Mouse (Mus musculus): Measurements from ENCODE around the gene Opcml. TPM values are rescaled to one million over a fixed set of nuclear protein-coding genes. Genes with fewer than 3 reads are reported as not detected.

Gene Opcml
- polyA plus RNA-seq (2012; rRNA removed), result 0.02 TPM in 2 replicates

- DNase-seq (ENCODE audit: low read depth in 1 of 2, low spot score in 2 of 2), result no peak
- H3K27me3 ChIP-seq (ENCODE audit: control insufficient read depth, insufficient read depth, low read length), result no peaks in the 10 kb centered on the region
- no peak within 1 kb of the TSS for H3K27ac ChIP-seq (ENCODE audit: insufficient read depth, low read length)
- H3K4me3 ChIP-seq (ENCODE audit: extremely low read depth, insufficient read depth, insufficient read length), result no peak within 1 kb of the TSS
- H3K4me1 ChIP-seq (ENCODE audit: control insufficient read depth, insufficient read depth, insufficient read length), result no peaks in the 10 kb centered on the region
- no peaks in the 10 kb centered on the region for H3K36me3 ChIP-seq (ENCODE audit: control insufficient read depth, insufficient read depth, low read length)
- TF ChIP-seq CTCF (IDR thresholded peaks at IDR 0.05; ENCODE audit: extremely low read depth, insufficient read depth, insufficient read length, insufficient replicate concordance), result no peak
- TF ChIP-seq POLR2A (IDR thresholded peaks at IDR 0.05; ENCODE audit: low read depth, low read length), result no peak
- WGBS, result 6% methylated on average over 28 of the region's 28 CpGs
These were observed at the start of gene Opcml for GRCm38 (mm10) chr9:27790725-27791638. Opcml (plus strand) TSS chr9:27790775.

GRCm38 (mm10) chr9:27758709-27759108 lies 31.9 kb upstream of the Opcml start:
- no peak overlapping the region for H3K4me3 ChIP-seq (ENCODE audit: extremely low read depth, insufficient read depth, insufficient read length)
- 66% methylated on average over 1 of the region's 1 CpGs for WGBS
- no peaks in the 10 kb centered on the region for H3K36me3 ChIP-seq (ENCODE audit: control insufficient read depth, insufficient read depth, low read length)
- no peak overlapping the region for H3K27ac ChIP-seq (ENCODE audit: insufficient read depth, low read length)
- H3K4me1 ChIP-seq (ENCODE audit: control insufficient read depth, insufficient read depth, insufficient read length), result no peaks in the 10 kb centered on the region
- no peaks in the 10 kb centered on the region for H3K27me3 ChIP-seq (ENCODE audit: control insufficient read depth, insufficient read depth, low read length)
- DNase-seq (ENCODE audit: low read depth in 1 of 2, low spot score in 2 of 2), result no peak
- TF ChIP-seq POLR2A (IDR thresholded peaks at IDR 0.05; ENCODE audit: low read depth, low read length), result no peak
- TF ChIP-seq CTCF (IDR thresholded peaks at IDR 0.05; ENCODE audit: extremely low read depth, insufficient read depth, insufficient read length, insufficient replicate concordance), result no peak

DNA sequence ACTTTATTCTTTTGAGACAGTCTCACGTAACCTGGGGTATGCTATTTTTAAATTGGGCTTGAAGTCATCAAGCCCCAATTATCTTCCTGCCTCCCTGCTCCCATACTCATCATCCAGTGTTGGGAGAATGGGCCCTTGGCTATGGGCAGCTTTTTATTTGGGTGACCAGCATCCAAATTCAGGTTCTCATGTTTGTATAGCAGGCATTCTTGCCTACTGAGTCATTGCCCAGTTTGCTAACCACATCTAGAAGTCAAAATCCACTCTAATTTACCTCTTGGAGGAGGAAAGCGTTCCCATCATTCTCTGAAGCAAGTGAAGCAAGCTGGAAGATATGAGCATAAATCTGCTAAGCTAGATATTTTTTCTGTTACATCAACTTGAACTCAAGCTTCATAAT lies 29.4 kb upstream of the Opcml start:
- Histone ChIP-seq H3K27ac (ENCODE audit: insufficient read depth, low read length) (no peak overlapping the region), H3K4me1 (ENCODE audit: control insufficient read depth, insufficient read depth, insufficient read length) (no peaks in the 10 kb centered on the region), H3K36me3 (ENCODE audit: control insufficient read depth, insufficient read depth, low read length) (no peaks in the 10 kb centered on the region), H3K27me3 (ENCODE audit: control insufficient read depth, insufficient read depth, low read length) (no peaks in the 10 kb centered on the region), H3K4me3 (ENCODE audit: extremely low read depth, insufficient read depth, insufficient read length) (no peak overlapping the region)
- DNase-seq (ENCODE audit: low read depth in 1 of 2, low spot score in 2 of 2), result no peak
- WGBS, result 78% methylated on average over 2 of the region's 2 CpGs
- TF ChIP-seq POLR2A (IDR thresholded peaks at IDR 0.05; ENCODE audit: low read depth, low read length) (no peak), CTCF (IDR thresholded peaks at IDR 0.05; ENCODE audit: extremely low read depth, insufficient read depth, insufficient read length, insufficient replicate concordance) (no peak)

DNA sequence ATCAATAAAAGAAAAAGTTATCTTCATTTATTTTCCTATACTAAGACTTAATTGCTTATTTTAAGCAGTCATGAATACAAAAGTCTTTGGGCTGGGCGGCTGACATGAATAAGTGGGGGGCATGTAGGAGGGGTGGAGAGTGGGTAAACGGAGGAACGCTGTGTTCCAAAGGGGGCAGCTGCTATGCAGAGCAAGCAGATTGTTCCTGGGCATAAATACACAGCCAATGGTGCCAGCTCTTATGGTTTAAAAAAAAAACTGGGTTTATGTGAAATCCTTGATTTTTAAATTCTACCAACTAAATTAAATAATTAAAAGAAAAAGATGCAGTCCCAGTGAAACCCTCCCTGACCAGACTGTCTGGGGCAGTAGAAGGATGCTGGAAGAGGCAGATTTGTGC lies 24.1 kb upstream of the Opcml start:
- Histone ChIP-seq H3K4me3 (ENCODE audit: extremely low read depth, insufficient read depth, insufficient read length) (no peak overlapping the region), H3K4me1 (ENCODE audit: control insufficient read depth, insufficient read depth, insufficient read length) (no peaks in the 10 kb centered on the region), H3K36me3 (ENCODE audit: control insufficient read depth, insufficient read depth, low read length) (no peaks in the 10 kb centered on the region), H3K27me3 (ENCODE audit: control insufficient read depth, insufficient read depth, low read length) (no peaks in the 10 kb centered on the region), H3K27ac (ENCODE audit: insufficient read depth, low read length) (no peak overlapping the region)
- WGBS, result 87% methylated on average over 3 of the region's 3 CpGs
- no peak for DNase-seq (ENCODE audit: low read depth in 1 of 2, low spot score in 2 of 2)
- TF ChIP-seq POLR2A (IDR thresholded peaks at IDR 0.05; ENCODE audit: low read depth, low read length) (no peak), CTCF (IDR thresholded peaks at IDR 0.05; ENCODE audit: extremely low read depth, insufficient read depth, insufficient read length, insufficient replicate concordance) (no peak)

GRCm38 (mm10) chr9:27767196-27767900 lies 23.2 kb upstream of the Opcml start:
- 86% methylated on average over 8 of the region's 8 CpGs for WGBS
- Histone ChIP-seq H3K4me1 (ENCODE audit: control insufficient read depth, insufficient read depth, insufficient read length) (no peaks in the 10 kb centered on the region), H3K4me3 (ENCODE audit: extremely low read depth, insufficient read depth, insufficient read length) (no peak overlapping the region), H3K27ac (ENCODE audit: insufficient read depth, low read length) (no peak overlapping the region), H3K36me3 (ENCODE audit: control insufficient read depth, insufficient read depth, low read length) (no peaks in the 10 kb centered on the region), H3K27me3 (ENCODE audit: control insufficient read depth, insufficient read depth, low read length) (no peaks in the 10 kb centered on the region)
- no peak for DNase-seq (ENCODE audit: low read depth in 1 of 2, low spot score in 2 of 2)
- no peak for TF ChIP-seq POLR2A (IDR thresholded peaks at IDR 0.05; ENCODE audit: low read depth, low read length)
- no peak for TF ChIP-seq CTCF (IDR thresholded peaks at IDR 0.05; ENCODE audit: extremely low read depth, insufficient read depth, insufficient read length, insufficient replicate concordance)

DNA sequence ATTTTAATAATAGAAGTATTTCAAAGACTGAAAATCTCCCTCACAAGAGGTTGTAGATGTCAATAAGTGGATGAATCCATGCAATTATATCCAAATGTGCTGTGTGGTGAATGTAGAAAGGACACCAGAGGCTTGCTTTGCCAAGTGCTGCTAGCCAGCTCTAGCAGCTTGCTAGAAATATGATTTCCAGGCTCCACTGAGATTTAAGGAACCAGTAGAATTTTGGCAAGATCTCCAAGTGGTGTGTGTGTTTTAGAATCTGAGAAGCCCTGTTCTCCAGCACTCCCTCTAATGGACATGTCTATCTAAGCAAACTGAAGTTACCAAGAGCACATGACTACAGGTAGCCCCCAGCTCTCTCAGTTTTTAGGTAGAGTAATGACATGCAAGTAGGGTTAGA lies 21.8 kb upstream of the Opcml start:
- Histone ChIP-seq H3K27ac (ENCODE audit: insufficient read depth, low read length) (no peak overlapping the region), H3K4me1 (ENCODE audit: control insufficient read depth, insufficient read depth, insufficient read length) (no peaks in the 10 kb centered on the region), H3K36me3 (ENCODE audit: control insufficient read depth, insufficient read depth, low read length) (no peaks in the 10 kb centered on the region), H3K27me3 (ENCODE audit: control insufficient read depth, insufficient read depth, low read length) (no peaks in the 10 kb centered on the region), H3K4me3 (ENCODE audit: extremely low read depth, insufficient read depth, insufficient read length) (no peak overlapping the region)
- TF ChIP-seq CTCF (IDR thresholded peaks at IDR 0.05; ENCODE audit: extremely low read depth, insufficient read depth, insufficient read length, insufficient replicate concordance) (no peak), POLR2A (IDR thresholded peaks at IDR 0.05; ENCODE audit: low read depth, low read length) (no peak)
- DNase-seq (ENCODE audit: low read depth in 1 of 2, low spot score in 2 of 2), result no peak

Data from spleen, adult 2 months (tissue).